Mouse (Mus musculus) heart, embryonic 12.5 days (tissue): Measurements from ENCODE around the gene Vps26c. TPM values are rescaled to one million over a fixed set of nuclear protein-coding genes. Genes with fewer than 3 reads are reported as not detected.
A peak's percentile ranks its signal among the peaks of the same experiment; 100 is the strongest.

Source experiments
- ATAC-seq: fragments of 200-750 bp; cut with Nextera tagmentation; 2 replicates; pipeline ENCODE4 v1.8.0; 2017; ENCODE audit warnings: moderate TSS enrichment, moderate library complexity; ENCODE audit not compliant: insufficient number of reproducible peaks, low FRiP score
- H3K27ac ChIP-seq: fragments of 300-500 bp; sonication (generic); 2 replicates; pipeline ENCODE4 v1.5.1; 2016; ENCODE audit warnings: mild to moderate bottlenecking, moderate library complexity; ENCODE audit not compliant: poor library complexity, severe bottlenecking
- H3K27me3 ChIP-seq: fragments of 300-500 bp; sonication (generic); replicated peaks from 2 replicates; pipeline ENCODE4 v1.6.1; 2016; ENCODE audit warnings: mild to moderate bottlenecking, moderate library complexity
- H3K36me3 ChIP-seq: fragments of 300-500 bp; sonication (generic); 2 replicates; pipeline ENCODE4 v1.6.1; 2016; ENCODE audit warnings: mild to moderate bottlenecking, moderate library complexity
- H3K4me1 ChIP-seq: fragments of 300-500 bp; sonication (generic); replicated peaks from 2 replicates; pipeline ENCODE4 v1.6.1; 2016; ENCODE audit warnings: mild to moderate bottlenecking
- H3K4me2 ChIP-seq: fragments of 300-500 bp; sonication (generic); 2 replicates; pipeline ENCODE4 v1.6.1; 2016; ENCODE audit warnings: mild to moderate bottlenecking, moderate library complexity
- H3K4me3 ChIP-seq: fragments of 300-500 bp; sonication (generic); 2 replicates; pipeline ENCODE4 v1.5.1; 2016; ENCODE audit warnings: mild to moderate bottlenecking
- H3K9ac ChIP-seq: fragments of 300-500 bp; sonication (generic); 2 replicates; pipeline ENCODE4 v1.6.1; 2016; ENCODE audit warnings: mild to moderate bottlenecking, moderate library complexity
- H3K9me3 ChIP-seq: fragments of 300-500 bp; sonication (generic); replicated peaks from 2 replicates; pipeline ENCODE4 v1.6.1; 2016; ENCODE audit warnings: mild to moderate bottlenecking, moderate library complexity
- WGBS: fragments of 180-500 bp; shearing (Covaris S2); methylation state at CpG from one replicate; pipeline ENCODE4 v1.1.7; 2016; 5-methylcytosine and 5-hydroxymethylcytosine counted together
- polyA plus RNA-seq: library from polyadenylated mRNA; unstranded; fragments of >200 nt; fragmentation: Nextera tagmentation; extraction: Ambion mirVana; gene quantifications from 2 replicates; pipeline ENCODE4 v1.2.1, GENCODE M21; 2016

The Vps26c gene
- 45.8 and 48.9 TPM in 2 replicates for polyA plus RNA-seq

DNA sequence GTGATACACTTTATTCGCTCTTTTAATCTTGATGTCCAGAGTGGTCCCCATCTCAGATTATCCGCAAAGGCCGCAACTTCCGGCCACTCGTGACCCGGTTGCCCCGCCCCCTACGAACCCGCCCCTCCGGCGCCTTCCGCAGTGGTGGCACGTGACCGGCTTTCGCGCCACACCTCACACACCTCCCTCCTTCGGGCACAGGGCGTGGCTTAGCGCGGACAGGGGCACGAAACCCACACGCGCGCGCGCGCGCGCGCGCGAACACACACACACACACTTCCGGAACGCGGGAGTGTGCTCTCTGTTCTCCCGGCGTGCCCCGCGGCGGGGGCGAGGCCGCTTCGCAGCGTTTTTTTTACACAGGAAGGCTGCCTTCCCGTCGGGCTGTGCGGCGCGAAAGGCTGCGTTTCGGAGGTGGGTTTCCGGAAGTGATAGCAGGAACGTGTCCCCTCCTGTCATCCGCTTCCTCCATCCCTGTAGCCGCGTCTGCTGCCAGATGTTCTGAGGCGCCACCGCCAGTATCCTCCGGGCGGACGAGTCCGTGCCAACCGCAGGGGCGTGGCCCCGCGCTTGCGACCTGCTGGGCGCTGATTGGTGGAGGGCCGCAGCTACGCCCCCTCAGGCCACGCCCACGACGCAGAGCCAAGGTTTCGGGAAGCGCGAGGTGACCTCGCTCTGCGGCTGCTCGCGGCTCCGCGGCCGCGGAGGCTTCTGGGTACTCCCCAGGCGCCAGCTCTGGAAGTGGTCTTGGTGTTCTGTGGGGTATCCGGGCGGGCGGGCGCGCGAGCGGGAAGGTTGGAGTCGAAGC is at the start of gene Vps26c:
Gene Vps26c, minus strand, starts transcription at position 487 of the 808 bp plus-strand sequence.
- peak; percentile 95 for ATAC-seq
- WGBS: under 1% methylated on average over 92 of the region's 93 CpGs
- no peaks in the 10 kb centered on the region for H3K27me3 ChIP-seq

DNA sequence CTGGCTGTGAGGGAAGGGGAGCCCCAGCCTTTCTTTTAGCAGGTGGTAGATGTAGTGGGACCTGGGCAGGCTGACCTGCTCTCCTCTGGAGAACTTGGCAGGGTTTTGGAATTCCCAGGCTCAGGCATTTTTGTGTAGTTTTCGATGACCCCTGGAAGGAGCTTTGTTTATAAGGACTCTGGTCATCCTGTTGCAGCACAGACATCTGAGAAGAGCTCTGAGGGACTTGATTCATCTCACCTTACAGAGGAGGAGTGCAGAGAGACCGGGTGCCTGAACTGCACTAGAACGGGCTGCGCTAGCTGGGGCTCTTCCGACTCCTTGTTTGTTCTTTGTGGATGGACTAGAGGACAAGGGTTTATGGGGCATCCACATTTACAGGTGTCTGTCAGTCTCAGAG is 49.1 kb upstream of the Vps26c start:
- H3K4me3 ChIP-seq: no peak overlapping the region
- H3K27ac ChIP-seq: peak overlapping the region; percentile 18; the same call in 1 of the 2 replicates
- H3K36me3 ChIP-seq: no peaks in the 10 kb centered on the region
- H3K4me1 ChIP-seq: peaks cover 71% of the 10 kb centered on the region
- 62% methylated on average over 5 of the region's 5 CpGs for WGBS
- no peaks in the 10 kb centered on the region for H3K9me3 ChIP-seq
- H3K27me3 ChIP-seq: no peaks in the 10 kb centered on the region
- H3K4me2 ChIP-seq: no peak overlapping the region
- ATAC-seq: no peak
- peak overlapping the region; percentile 57; the same call in 1 of the 2 replicates for H3K9ac ChIP-seq

More for the DNA sequence above, at the start of gene Vps26c:
- H3K9me3 ChIP-seq: no peaks in the 10 kb centered on the region
- H3K9ac ChIP-seq: peak within 1 kb of the TSS; percentile 80
- peaks cover 36% of the 10 kb centered on the region for H3K4me1 ChIP-seq
- H3K36me3 ChIP-seq: no peaks in the 10 kb centered on the region
- peak within 1 kb of the TSS; percentile 71 for H3K4me2 ChIP-seq
- peak within 1 kb of the TSS; percentile 92 for H3K27ac ChIP-seq
- H3K4me3 ChIP-seq: peak within 1 kb of the TSS; percentile 73

DNA sequence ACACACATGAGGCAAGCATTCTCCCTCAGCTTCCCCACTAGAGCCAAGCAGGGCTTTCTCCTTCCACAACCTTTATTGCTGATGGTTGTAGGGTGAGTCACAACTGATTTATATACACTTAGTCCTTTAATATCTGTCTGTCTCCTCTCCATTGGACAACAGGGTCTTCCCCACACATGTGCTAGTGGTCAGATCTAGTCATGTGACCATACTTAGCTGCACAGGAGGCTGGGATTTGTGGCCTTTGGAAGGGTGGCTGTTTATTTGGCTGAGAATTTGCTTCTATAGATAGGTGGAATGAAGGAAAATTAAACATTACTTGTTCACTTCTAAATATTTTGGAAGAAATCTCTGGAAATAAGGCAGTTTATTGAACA is 48.1 kb upstream of the Vps26c start:
- Histone ChIP-seq H3K9me3 (no peaks in the 10 kb centered on the region), H3K36me3 (no peaks in the 10 kb centered on the region), H3K4me1 (peaks cover 65% of the 10 kb centered on the region), H3K9ac (no peak overlapping the region), H3K27ac (no peak overlapping the region), H3K27me3 (no peaks in the 10 kb centered on the region), H3K4me3 (no peak overlapping the region), H3K4me2 (no peak overlapping the region)
- no peak for ATAC-seq

DNA sequence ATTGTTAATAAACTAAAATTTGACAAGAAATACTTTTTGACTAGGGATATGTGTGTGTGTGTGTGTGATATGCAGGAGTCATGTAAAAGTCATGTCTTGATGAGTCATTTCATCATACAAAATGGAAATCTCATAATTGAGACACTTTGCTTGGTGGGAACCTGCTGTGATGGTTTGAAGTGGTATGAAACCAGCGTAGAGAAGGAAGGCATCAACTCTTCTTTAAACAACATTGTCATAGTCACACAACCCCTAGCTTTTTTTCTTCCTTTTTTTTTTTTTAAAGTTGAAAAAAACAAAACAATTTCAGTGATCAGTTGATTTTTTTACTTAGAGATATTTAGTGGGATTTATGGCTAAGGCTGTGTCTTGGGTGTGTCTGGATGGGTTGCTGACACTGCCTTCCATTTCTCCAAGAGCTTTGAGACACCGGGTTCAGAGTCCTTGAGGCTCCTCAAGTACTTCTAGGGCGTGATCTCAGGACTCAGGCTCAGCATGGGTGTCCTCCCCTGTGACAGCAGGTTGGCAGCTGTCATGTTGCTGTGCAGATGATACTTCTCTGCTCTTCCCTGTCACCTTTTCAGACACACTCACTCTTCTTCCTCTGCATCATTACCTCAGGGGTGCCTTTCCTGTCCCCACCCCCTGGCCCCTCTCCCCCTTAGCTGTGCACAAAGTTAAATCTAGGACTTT is 47.5 kb upstream of the Vps26c start:
- 70% methylated on average over 3 of the region's 3 CpGs for WGBS
- H3K4me3 ChIP-seq: no peak overlapping the region
- H3K4me1 ChIP-seq: peaks cover 59% of the 10 kb centered on the region
- H3K9me3 ChIP-seq: no peaks in the 10 kb centered on the region
- no peak for ATAC-seq
- no peak overlapping the region for H3K4me2 ChIP-seq
- no peak overlapping the region; the same call in 1 of the 2 replicates for H3K27ac ChIP-seq
- no peaks in the 10 kb centered on the region for H3K27me3 ChIP-seq
- no peak overlapping the region for H3K9ac ChIP-seq
- no peaks in the 10 kb centered on the region for H3K36me3 ChIP-seq

DNA sequence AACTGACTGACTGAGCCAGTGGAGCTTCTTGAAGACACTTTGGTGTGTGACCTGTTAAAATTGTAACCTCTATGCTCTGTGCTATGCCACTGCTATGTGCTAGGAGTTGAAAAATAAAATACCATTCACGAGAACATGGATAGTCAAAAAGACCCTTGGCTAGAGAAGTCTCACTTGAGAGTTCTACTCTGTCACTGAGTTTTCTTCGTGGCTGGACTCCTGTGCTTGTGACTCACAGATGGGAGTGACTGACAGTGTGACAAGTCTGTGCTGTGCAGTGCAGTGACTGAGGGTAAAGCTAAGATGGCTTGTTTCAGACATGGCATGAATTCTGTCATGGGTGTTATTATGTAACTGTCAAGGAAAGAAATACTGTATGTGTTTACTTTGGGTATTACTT is 45.8 kb upstream of the Vps26c start:
- peaks cover 54% of the 10 kb centered on the region for H3K4me1 ChIP-seq
- no peaks in the 10 kb centered on the region for H3K9me3 ChIP-seq
- ATAC-seq: no peak
- peak overlapping the region; percentile 39; the same call in 1 of the 2 replicates for H3K27ac ChIP-seq
- H3K27me3 ChIP-seq: no peaks in the 10 kb centered on the region
- H3K9ac ChIP-seq: peak overlapping the region; percentile 52; the same call in 1 of the 2 replicates
- peak overlapping the region; percentile 56 for H3K4me2 ChIP-seq
- WGBS: 25% methylated on average over 2 of the region's 2 CpGs
- H3K4me3 ChIP-seq: peak overlapping the region; percentile 27
- H3K36me3 ChIP-seq: no peaks in the 10 kb centered on the region

DNA sequence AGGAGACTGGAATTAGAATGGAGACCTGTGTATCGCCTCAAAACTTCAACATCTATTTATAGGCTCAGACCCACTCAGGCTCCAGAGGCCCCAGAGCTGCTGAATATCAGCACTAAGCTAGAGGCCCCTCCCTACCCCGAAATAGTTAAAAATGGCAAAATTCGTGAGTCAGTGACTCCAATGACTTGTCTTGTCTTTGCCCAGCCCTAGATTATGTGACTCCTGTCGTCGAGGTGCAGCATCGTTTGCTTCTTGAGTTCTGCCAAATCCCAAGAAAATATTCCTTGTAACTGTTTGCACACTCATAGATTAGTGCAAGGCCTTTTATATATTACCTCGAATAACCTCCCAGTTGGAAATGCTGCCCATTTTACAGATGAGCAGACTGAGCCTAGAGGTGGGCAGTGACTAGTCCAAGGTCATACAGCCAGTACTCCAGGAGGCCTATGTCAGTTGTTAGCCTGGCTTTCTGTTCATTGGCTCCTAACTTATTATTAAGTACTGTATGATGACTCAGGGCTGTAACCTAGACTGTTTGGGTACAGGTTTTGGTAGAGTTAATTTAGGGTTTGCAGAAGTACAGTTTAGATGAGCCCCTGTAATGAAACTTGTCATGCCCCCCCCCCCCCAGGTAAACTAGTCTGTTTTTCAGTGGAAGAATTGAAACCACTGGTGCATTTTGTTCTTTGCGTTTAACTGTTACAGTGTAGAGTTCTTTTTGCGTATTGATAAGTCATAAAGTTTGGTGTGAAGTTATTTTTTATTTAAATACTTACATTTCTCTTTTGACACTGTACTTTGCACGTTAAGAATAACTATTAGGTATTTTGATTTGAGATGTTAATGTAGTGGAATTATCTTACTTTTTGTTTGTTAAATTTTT is 44.7 kb upstream of the Vps26c start:
- peaks cover 44% of the 10 kb centered on the region for H3K4me1 ChIP-seq
- no peaks in the 10 kb centered on the region for H3K27me3 ChIP-seq
- H3K4me3 ChIP-seq: peak overlapping the region; percentile 97
- no peak for ATAC-seq
- H3K9me3 ChIP-seq: no peaks in the 10 kb centered on the region
- H3K27ac ChIP-seq: peak overlapping the region; percentile 100
- 25% methylated on average over 10 of the region's 10 CpGs for WGBS
- H3K4me2 ChIP-seq: peak overlapping the region; percentile 82
- H3K36me3 ChIP-seq: no peaks in the 10 kb centered on the region
- H3K9ac ChIP-seq: peak overlapping the region; percentile 100

DNA sequence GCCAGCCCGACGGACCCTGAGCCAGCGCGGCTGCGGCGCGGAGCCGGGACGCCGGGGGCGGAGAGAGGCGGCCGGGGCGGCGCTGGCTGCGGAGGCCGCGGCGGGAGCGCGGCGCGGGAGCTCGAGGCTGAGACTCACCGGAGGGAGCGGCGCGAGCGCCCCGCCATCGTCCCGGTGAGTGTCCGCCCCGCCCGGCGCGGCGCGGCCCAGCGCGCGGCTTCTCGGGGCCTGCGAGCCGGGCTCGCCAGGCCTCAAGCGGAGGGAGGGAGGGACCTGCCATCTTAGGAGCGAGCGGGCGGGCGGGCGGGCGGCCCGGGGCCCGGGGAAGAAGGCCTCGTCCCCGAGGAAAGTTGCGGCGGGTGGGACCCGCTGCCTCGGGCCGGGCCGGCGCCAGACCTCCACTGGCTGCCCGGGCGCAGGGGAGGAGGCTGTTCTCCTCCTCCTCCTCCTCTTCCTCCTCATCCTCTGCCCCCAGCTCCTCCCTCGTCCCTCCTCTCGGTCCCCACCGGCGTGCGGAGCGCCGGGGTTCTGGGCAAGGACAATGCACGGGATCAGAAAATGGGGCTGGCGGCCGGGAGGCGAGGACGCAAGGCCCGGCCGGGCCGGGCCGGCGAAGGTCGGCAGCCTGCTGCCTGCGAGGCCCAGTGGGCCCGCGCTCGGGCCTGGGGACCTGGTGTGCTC is 43.9 kb upstream of the Vps26c start:
- Histone ChIP-seq H3K36me3 (no peaks in the 10 kb centered on the region), H3K9me3 (no peaks in the 10 kb centered on the region), H3K27me3 (no peaks in the 10 kb centered on the region), H3K4me3 (peak overlapping the region; percentile 97), H3K27ac (peak overlapping the region; percentile 100), H3K4me2 (peak overlapping the region; percentile 82), H3K9ac (peak overlapping the region; percentile 100), H3K4me1 (peaks cover 36% of the 10 kb centered on the region)
- peak; percentile 26 for ATAC-seq
- WGBS: 1% methylated on average over 78 of the region's 88 CpGs

DNA sequence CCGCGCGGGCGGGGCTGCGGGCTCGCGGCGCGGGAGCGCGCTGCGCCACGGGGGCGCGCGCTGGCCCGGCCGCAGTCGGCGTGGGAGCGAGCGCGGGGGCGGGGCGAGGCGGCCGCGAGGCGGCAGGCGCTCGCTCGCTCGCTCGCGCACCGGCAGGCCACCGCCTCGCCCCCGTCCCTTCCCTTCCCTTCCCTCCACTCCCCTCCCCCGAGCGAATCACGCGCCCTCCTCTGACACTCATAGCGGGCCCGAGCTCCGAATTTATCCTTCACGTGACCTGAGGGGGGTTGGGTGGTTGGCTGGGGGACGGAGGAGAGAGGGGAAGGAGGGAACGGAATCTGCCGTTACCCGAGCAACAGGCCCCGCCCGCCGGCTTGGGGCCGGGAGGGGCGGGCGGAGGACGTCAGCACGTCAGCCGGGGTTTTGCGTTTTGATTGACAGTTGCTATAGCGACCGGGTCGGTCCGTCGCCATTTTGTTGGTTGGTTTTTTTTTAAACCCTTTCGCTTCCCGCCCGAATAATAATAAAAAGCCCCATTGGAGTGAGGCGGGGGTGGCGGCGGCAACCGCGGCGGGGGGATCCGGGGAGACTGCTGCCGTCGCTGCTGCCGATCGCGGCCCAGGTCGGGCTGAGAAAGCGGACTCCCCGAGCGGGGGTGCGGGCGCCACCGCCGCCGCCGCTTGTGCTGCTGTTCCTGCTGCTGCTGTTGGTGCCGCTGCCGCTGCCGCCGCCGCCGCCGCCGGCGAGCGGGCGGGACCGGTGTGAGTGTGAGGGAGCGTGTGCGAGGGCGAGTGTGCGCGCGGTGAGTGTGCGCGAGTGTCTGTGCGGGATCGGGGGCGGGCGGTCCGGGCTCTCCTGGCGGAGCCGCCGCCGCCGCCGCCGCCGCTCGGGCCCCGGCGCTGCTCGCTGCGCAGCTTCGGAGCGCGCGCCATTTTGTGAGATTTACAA is 42.9 kb upstream of the Vps26c start, which contains the start of gene Dyrk1a:
Gene Dyrk1a, plus strand, starts transcription at position 782 of the 948 bp plus-strand sequence.
- Histone ChIP-seq H3K9ac (peak within 1 kb of the TSS; percentile 100), H3K4me3 (peak within 1 kb of the TSS; percentile 97), H3K4me1 (peaks cover 30% of the 10 kb centered on the region), H3K4me2 (peak within 1 kb of the TSS; percentile 82), H3K27ac (peak within 1 kb of the TSS; percentile 100), H3K9me3 (no peaks in the 10 kb centered on the region), H3K27me3 (no peaks in the 10 kb centered on the region), H3K36me3 (no peaks in the 10 kb centered on the region)
- ATAC-seq: peak; percentile 94
- WGBS: 2% methylated on average over 117 of the region's 133 CpGs

DNA sequence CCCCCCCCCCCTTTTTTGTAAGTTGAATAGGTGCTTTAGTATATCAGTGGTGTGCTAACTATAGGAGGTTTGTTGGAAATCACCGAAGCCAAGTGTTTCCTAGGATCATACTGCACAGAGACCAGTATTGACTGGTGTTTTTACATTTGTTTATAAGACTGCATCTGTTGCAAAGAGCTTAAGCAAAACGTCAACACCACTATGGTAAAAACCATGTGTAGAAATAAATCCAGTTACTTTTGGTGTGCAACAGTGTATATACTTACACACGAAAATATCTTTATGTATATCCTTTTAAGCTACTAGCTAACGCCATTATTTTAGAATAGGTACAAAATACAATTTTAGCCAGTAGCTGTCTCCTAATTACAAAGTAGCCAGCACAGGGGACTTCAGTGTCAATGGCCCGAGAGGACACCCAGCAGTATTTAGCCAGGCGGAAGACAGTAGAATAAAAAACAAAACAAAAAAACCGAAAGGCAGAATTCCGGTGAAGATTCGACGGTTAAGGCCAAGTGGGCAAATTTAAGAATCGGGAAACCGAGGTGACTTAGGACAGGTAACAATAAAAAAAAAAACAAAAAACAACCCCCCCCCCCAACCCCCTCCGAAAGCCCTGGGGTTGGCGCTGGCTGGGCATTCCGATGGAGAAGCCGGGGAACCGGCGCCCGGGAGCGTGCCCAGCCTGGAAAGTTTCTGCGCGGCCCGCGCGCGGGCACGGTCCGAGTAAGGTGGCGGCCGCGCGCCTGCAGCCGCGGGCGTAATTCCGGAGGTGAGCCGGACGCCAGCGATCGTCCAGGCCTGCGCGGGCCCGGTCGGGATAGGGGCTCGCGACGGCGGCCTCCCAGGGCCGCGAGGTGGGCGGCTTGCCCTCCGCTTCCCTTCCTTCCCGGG is 42.0 kb upstream of the Vps26c start:
- no peaks in the 10 kb centered on the region for H3K36me3 ChIP-seq
- WGBS: 1% methylated on average over 53 of the region's 53 CpGs
- peak overlapping the region; percentile 74 for H3K4me2 ChIP-seq
- H3K9ac ChIP-seq: peak overlapping the region; percentile 67
- H3K4me3 ChIP-seq: peak overlapping the region; percentile 97
- H3K27me3 ChIP-seq: no peaks in the 10 kb centered on the region
- H3K9me3 ChIP-seq: no peaks in the 10 kb centered on the region
- peaks cover 26% of the 10 kb centered on the region for H3K4me1 ChIP-seq
- ATAC-seq: peak; percentile 83
- H3K27ac ChIP-seq: peak overlapping the region; percentile 100
